Mouse (Mus musculus) brain, adult 2 months (tissue): ENCODE results near the gene Fblim1.
"Not testable (repeated sequence)": the region's sequence is repeated elsewhere in the genome, so short reads cannot be mapped to it uniquely, and the experiment has no call there.

Experiments
- DNase-seq: peaks from one replicate; pipeline ENCODE4 v3.0.0; 2011; ENCODE audit warnings: low read depth, low spot score

Fblim1 gene

GRCm38 (mm10) chr4:141568966-141569365 is 36.9 kb downstream of the Fblim1 start:
- DNase-seq = no peak

- DNase-seq = not testable (repeated sequence)
Measured at GRCm38 (mm10) chr4:141567174-141567573, 38.7 kb downstream of the Fblim1 start.

GRCm38 (mm10) chr4:141566187-141566586 is 39.7 kb downstream of the Fblim1 start:
- no peak for DNase-seq

GRCm38 (mm10) chr4:141565325-141565724 is 40.6 kb downstream of the Fblim1 start:
- no peak for DNase-seq

- no peak for DNase-seq
Measured at GRCm38 (mm10) chr4:141564660-141565059, 41.2 kb downstream of the Fblim1 start.

- DNase-seq = no peak
Measured at GRCm38 (mm10) chr4:141564209-141564608, 41.7 kb downstream of the Fblim1 start.

GRCm38 (mm10) chr4:141562281-141562680 is 43.6 kb downstream of the Fblim1 start:
- DNase-seq = no peak

- DNase-seq = not testable (repeated sequence)
Measured at GRCm38 (mm10) chr4:141561331-141561919, 44.5 kb downstream of the Fblim1 start.

- peak; percentile 92 for DNase-seq
Measured at GRCm38 (mm10) chr4:141559898-141560263, 46.0 kb downstream of the Fblim1 start.

GRCm38 (mm10) chr4:141559131-141559897 is 46.6 kb downstream of the Fblim1 start:
- DNase-seq = peak; percentile 94

- no peak for DNase-seq
Measured at GRCm38 (mm10) chr4:141558658-141559057, 47.2 kb downstream of the Fblim1 start.

- DNase-seq = peak; percentile 50
Measured at GRCm38 (mm10) chr4:141556163-141556562, 49.7 kb downstream of the Fblim1 start.

GRCm38 (mm10) chr4:141554255-141554865 is 51.5 kb downstream of the Fblim1 start:
- not testable (repeated sequence) for DNase-seq

- no peak for DNase-seq
Measured at GRCm38 (mm10) chr4:141552484-141552883, 53.4 kb downstream of the Fblim1 start.

- DNase-seq = peak; percentile 54
Measured at GRCm38 (mm10) chr4:141547299-141547698, 58.6 kb downstream of the Fblim1 start.

GRCm38 (mm10) chr4:141546334-141547200 is 59.3 kb downstream of the Fblim1 start:
- peak; percentile 97 for DNase-seq

GRCm38 (mm10) chr4:141545743-141546333 is 60.1 kb downstream of the Fblim1 start:
- DNase-seq = peak; percentile 100

GRCm38 (mm10) chr4:141545071-141545742 is 60.7 kb downstream of the Fblim1 start:
- peak; percentile 83 for DNase-seq

GRCm38 (mm10) chr4:141544536-141544935 is 61.4 kb downstream of the Fblim1 start:
- no peak for DNase-seq

- no peak for DNase-seq
Measured at GRCm38 (mm10) chr4:141543593-141543992, 62.3 kb downstream of the Fblim1 start.

GRCm38 (mm10) chr4:141541851-141542250 is 64.0 kb downstream of the Fblim1 start:
- DNase-seq = peak; percentile 52
